Mouse (Mus musculus): ENCODE data around the gene Gm28042.

DNA sequence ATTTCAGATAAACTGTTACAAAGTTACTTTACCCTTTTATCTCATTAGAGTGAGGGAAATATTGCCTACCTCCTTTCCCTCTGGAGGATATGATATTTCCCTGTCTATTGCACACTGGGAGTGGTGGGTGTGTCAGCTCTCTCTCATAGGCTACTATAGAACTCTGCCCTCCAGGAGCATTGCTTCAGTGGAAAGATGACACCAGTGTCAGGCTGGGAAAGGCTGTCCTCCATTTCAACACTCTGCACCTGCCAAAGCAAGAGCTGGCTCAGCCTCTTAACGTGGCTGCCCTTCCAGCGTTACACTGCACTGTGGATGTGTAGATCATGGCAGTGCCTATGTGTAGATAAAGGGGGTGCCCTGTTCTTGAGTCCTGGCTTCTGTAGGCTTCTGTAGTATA, 34.9 kb upstream of the Gm28042 start:
- no peak for TF ChIP-seq GATA1 (IDR thresholded peaks at IDR 0.05; ENCODE audit: low read length)
- TF ChIP-seq TAL1 (IDR thresholded peaks at IDR 0.05; ENCODE audit: low read length), result no peak
